Mouse (Mus musculus) neural tube, embryonic 11.5 days (tissue): ENCODE data around the gene Bfsp2. TPM values are rescaled to one million over a fixed set of nuclear protein-coding genes. Genes with fewer than 3 reads are reported as not detected.

Experiments
- ATAC-seq: fragments of 200-750 bp; cut with Nextera tagmentation; 2 replicates; pipeline ENCODE4 v1.8.0; 2017; ENCODE audit warnings: moderate number of reproducible peaks, mild to moderate bottlenecking, moderate TSS enrichment, moderate library complexity; ENCODE audit not compliant: insufficient read depth, low FRiP score, low TSS enrichment
- DNase-seq: peaks from one replicate; pipeline ENCODE4 v3.0.0-alpha.2; 2015; ENCODE audit warnings: low spot score
- H3K27ac ChIP-seq: fragments of 300-500 bp; sonication (generic); 2 replicates; pipeline ENCODE4 v1.5.1; 2014; ENCODE audit warnings: low read depth, mild to moderate bottlenecking, low read length
- H3K27me3 ChIP-seq: fragments of 300-500 bp; sonication (generic); 2 replicates; pipeline ENCODE4 v1.6.1; 2014; ENCODE audit warnings: mild to moderate bottlenecking, low read length, mixed read lengths; ENCODE audit not compliant: control insufficient read depth, insufficient read depth
- H3K36me3 ChIP-seq: fragments of 300-500 bp; sonication (generic); 2 replicates; pipeline ENCODE4 v1.6.1; 2014; ENCODE audit warnings: mild to moderate bottlenecking, low read length, moderate library complexity, mixed read lengths; ENCODE audit not compliant: control insufficient read depth, insufficient read depth
- H3K4me1 ChIP-seq: fragments of 300-500 bp; sonication (generic); 2 replicates; pipeline ENCODE4 v1.6.1; 2014; ENCODE audit warnings: low read length, mixed read lengths; ENCODE audit not compliant: control insufficient read depth, insufficient read depth
- H3K4me2 ChIP-seq: fragments of 300-500 bp; sonication (generic); 2 replicates; pipeline ENCODE4 v1.6.1; 2014; ENCODE audit warnings: low read depth, mild to moderate bottlenecking, moderate library complexity
- H3K4me3 ChIP-seq: fragments of 300-500 bp; sonication (generic); 2 replicates; pipeline ENCODE4 v1.5.1; 2014; ENCODE audit warnings: low read depth, low read length
- H3K9ac ChIP-seq: fragments of 300-500 bp; sonication (generic); 2 replicates; pipeline ENCODE4 v1.6.1; 2014; ENCODE audit warnings: mild to moderate bottlenecking, low read length
- H3K9me3 ChIP-seq: fragments of 300-500 bp; sonication (generic); 2 replicates; pipeline ENCODE4 v1.6.1; 2016; ENCODE audit warnings: low read length; ENCODE audit not compliant: control insufficient read depth
- WGBS: fragments of 180-500 bp; shearing (Covaris S2); extraction: QIAGEN DNeasy Blood & Tissue Kit; methylation state at CpG from one replicate; pipeline ENCODE4 v1.1.7; 2014; 5-methylcytosine and 5-hydroxymethylcytosine counted together
- polyA plus RNA-seq: library from polyadenylated mRNA; unstranded; fragments of >200 nt; fragmentation: Nextera tagmentation; extraction: Ambion mirVana; gene quantifications from 2 replicates; pipeline ENCODE4 v1.2.1, GENCODE M21; 2014

The Bfsp2 gene
- polyA plus RNA-seq: 0.74 and 0.92 TPM in 2 replicates

GRCm38 (mm10) chr9:103480044-103480576 is at the start of gene Bfsp2:
Gene Bfsp2 (minus strand): TSS chr9:103480420.
- H3K4me3 ChIP-seq: no peak within 1 kb of the TSS
- WGBS: 83% methylated on average over 9 of the region's 9 CpGs
- H3K4me1 ChIP-seq: no peaks in the 10 kb centered on the region
- no peaks in the 10 kb centered on the region for H3K9me3 ChIP-seq
- DNase-seq (peak; percentile 4), ATAC-seq (no peak)
- no peaks in the 10 kb centered on the region for H3K36me3 ChIP-seq
- no peak within 1 kb of the TSS for H3K27ac ChIP-seq
- H3K27me3 ChIP-seq: no peaks in the 10 kb centered on the region
- no peak within 1 kb of the TSS for H3K4me2 ChIP-seq
- H3K9ac ChIP-seq: no peak within 1 kb of the TSS

GRCm38 (mm10) chr9:103525041-103525537 is 44.9 kb upstream of the Bfsp2 start:
- H3K4me2 ChIP-seq: no peak overlapping the region
- no peaks in the 10 kb centered on the region for H3K36me3 ChIP-seq
- no peaks in the 10 kb centered on the region for H3K9me3 ChIP-seq
- 0 out of 2 replicates have a peak overlapping the region, but pooled peaks have one; percentile 34 for H3K27ac ChIP-seq
- DNase-seq: peak; percentile 42
- H3K4me1 ChIP-seq: peaks cover 26% of the 10 kb centered on the region
- H3K27me3 ChIP-seq: no peaks in the 10 kb centered on the region
- no peak overlapping the region for H3K4me3 ChIP-seq
- peak; percentile 51; the same call in 1 of the 2 replicates for ATAC-seq
- no peak overlapping the region for H3K9ac ChIP-seq
- WGBS: 17% methylated on average over 10 of the region's 10 CpGs

GRCm38 (mm10) chr9:103524600-103524999 is 44.4 kb upstream of the Bfsp2 start:
- no peaks in the 10 kb centered on the region for H3K27me3 ChIP-seq
- DNase-seq (peak; percentile 60), ATAC-seq (peak; percentile 71)
- peaks cover 26% of the 10 kb centered on the region for H3K4me1 ChIP-seq
- no peak overlapping the region for H3K4me2 ChIP-seq
- H3K36me3 ChIP-seq: no peaks in the 10 kb centered on the region
- H3K27ac ChIP-seq: no peak overlapping the region
- H3K9me3 ChIP-seq: no peaks in the 10 kb centered on the region
- no peak overlapping the region for H3K4me3 ChIP-seq
- H3K9ac ChIP-seq: no peak overlapping the region
- WGBS: 19% methylated on average over 5 of the region's 5 CpGs

- peaks cover 26% of the 10 kb centered on the region for H3K4me1 ChIP-seq
- H3K27ac ChIP-seq: 0 out of 2 replicates have a peak overlapping the region, but pooled peaks have one; percentile 4
- no peaks in the 10 kb centered on the region for H3K9me3 ChIP-seq
- H3K36me3 ChIP-seq: no peaks in the 10 kb centered on the region
- H3K9ac ChIP-seq: no peak overlapping the region
- no peak overlapping the region for H3K4me2 ChIP-seq
- WGBS: 66% methylated on average over 7 of the region's 7 CpGs
- DNase-seq (peak; percentile 13), ATAC-seq (no peak; the same call in 1 of the 2 replicates)
- no peak overlapping the region for H3K4me3 ChIP-seq
- H3K27me3 ChIP-seq: no peaks in the 10 kb centered on the region
Measured at GRCm38 (mm10) chr9:103523742-103524403, 43.7 kb upstream of the Bfsp2 start.

- ATAC-seq (no peak), DNase-seq (peak; percentile 15)
Measured at GRCm38 (mm10) chr9:103523008-103523407, 42.8 kb upstream of the Bfsp2 start.

GRCm38 (mm10) chr9:103513884-103514283 is 33.7 kb upstream of the Bfsp2 start:
- DNase-seq (no peak), ATAC-seq (no peak)
- Histone ChIP-seq H3K4me3 (no peak overlapping the region), H3K27me3 (no peaks in the 10 kb centered on the region), H3K9ac (no peak overlapping the region), H3K27ac (no peak overlapping the region), H3K36me3 (no peaks in the 10 kb centered on the region), H3K4me1 (0 out of 2 replicates have a peak, but pooled peaks cover 3% of the 10 kb centered on the region), H3K9me3 (no peaks in the 10 kb centered on the region), H3K4me2 (no peak overlapping the region)
- 70% methylated on average over 2 of the region's 2 CpGs for WGBS

More at GRCm38 (mm10) chr9:103523008-103523407, 42.8 kb upstream of the Bfsp2 start:
- no peak overlapping the region for H3K4me3 ChIP-seq
- no peaks in the 10 kb centered on the region for H3K9me3 ChIP-seq
- H3K9ac ChIP-seq: no peak overlapping the region
- peaks cover 26% of the 10 kb centered on the region for H3K4me1 ChIP-seq
- H3K4me2 ChIP-seq: no peak overlapping the region
- no peaks in the 10 kb centered on the region for H3K27me3 ChIP-seq
- WGBS: 27% methylated on average over 6 of the region's 6 CpGs
- H3K27ac ChIP-seq: no peak overlapping the region
- no peaks in the 10 kb centered on the region for H3K36me3 ChIP-seq

- Histone ChIP-seq H3K4me1 (peaks cover 5% of the 10 kb centered on the region; the same call in 1 of the 2 replicates), H3K36me3 (no peaks in the 10 kb centered on the region), H3K27ac (no peak overlapping the region), H3K27me3 (no peaks in the 10 kb centered on the region), H3K9ac (no peak overlapping the region), H3K4me2 (no peak overlapping the region), H3K9me3 (no peaks in the 10 kb centered on the region), H3K4me3 (no peak overlapping the region)
- ATAC-seq: no peak
- 72% methylated on average over 6 of the region's 6 CpGs for WGBS
- DNase-seq: no peak
Measured at GRCm38 (mm10) chr9:103512257-103512656, 32.0 kb upstream of the Bfsp2 start.

- no peaks in the 10 kb centered on the region for H3K9me3 ChIP-seq
- H3K27ac ChIP-seq: no peak overlapping the region
- H3K4me3 ChIP-seq: no peak overlapping the region
- no peaks in the 10 kb centered on the region for H3K36me3 ChIP-seq
- ATAC-seq: no peak
- H3K9ac ChIP-seq: no peak overlapping the region
- DNase-seq: no peak
- peaks cover 18% of the 10 kb centered on the region for H3K4me1 ChIP-seq
- WGBS: 76% methylated on average over 7 of the region's 7 CpGs
- H3K4me2 ChIP-seq: no peak overlapping the region
- H3K27me3 ChIP-seq: no peaks in the 10 kb centered on the region
Measured at GRCm38 (mm10) chr9:103506968-103507584, 26.9 kb upstream of the Bfsp2 start.
